Mouse (Mus musculus) forebrain, embryonic 11.5 days (tissue): Measurements from ENCODE around the gene Prkca. TPM values are rescaled to one million over a fixed set of nuclear protein-coding genes. Genes with fewer than 3 reads are reported as not detected.

ENCODE experiments used
- ATAC-seq: fragments of 200-750 bp; cut with Nextera tagmentation; replicated peaks from 2 replicates; pipeline ENCODE4 v1.8.0; 2017; ENCODE audit warnings: moderate TSS enrichment; ENCODE audit not compliant: low FRiP score
- DNase-seq: peaks from one replicate; pipeline ENCODE4 v3.0.0-alpha.2; 2017; ENCODE audit warnings: low spot score
- H3K27ac ChIP-seq: fragments of 300-500 bp; sonication (generic); 2 replicates; pipeline ENCODE4 v1.5.1; 2014; ENCODE audit warnings: low read depth, low read length
- H3K27me3 ChIP-seq: fragments of 300-500 bp; sonication (generic); 2 replicates; pipeline ENCODE4 v1.6.1; 2014; ENCODE audit warnings: mild to moderate bottlenecking, low read length, mixed read lengths; ENCODE audit not compliant: control insufficient read depth, insufficient read depth
- H3K36me3 ChIP-seq: fragments of 300-500 bp; sonication (generic); 2 replicates; pipeline ENCODE4 v1.6.1; 2014; ENCODE audit warnings: mild to moderate bottlenecking, low read length, moderate library complexity, mixed read lengths; ENCODE audit not compliant: control insufficient read depth, insufficient read depth
- H3K4me1 ChIP-seq: fragments of 300-500 bp; sonication (generic); replicated peaks from 2 replicates; pipeline ENCODE4 v1.6.1; 2014; ENCODE audit warnings: low read length, mixed read lengths; ENCODE audit not compliant: control insufficient read depth, insufficient read depth
- H3K4me2 ChIP-seq: fragments of 300-500 bp; sonication (generic); 2 replicates; pipeline ENCODE4 v1.6.1; 2014; ENCODE audit warnings: low read depth, mild to moderate bottlenecking, low read length, moderate library complexity, mixed read lengths; ENCODE audit not compliant: severe bottlenecking
- H3K4me3 ChIP-seq: fragments of 300-500 bp; sonication (generic); 2 replicates; pipeline ENCODE4 v1.5.1; 2014; ENCODE audit warnings: low read depth, low read length
- H3K9ac ChIP-seq: fragments of 300-500 bp; sonication (generic); 2 replicates; pipeline ENCODE4 v1.6.1; 2014; ENCODE audit warnings: low read length
- H3K9me3 ChIP-seq: fragments of 300-500 bp; sonication (generic); 2 replicates; pipeline ENCODE4 v1.6.1; 2016; ENCODE audit warnings: low read length, mixed read lengths; ENCODE audit not compliant: control insufficient read depth
- WGBS: fragments of 180-500 bp; shearing (Covaris S2); extraction: QIAGEN DNeasy Blood & Tissue Kit; methylation state at CpG from one replicate; pipeline ENCODE4 v1.1.7; 2014; 5-methylcytosine and 5-hydroxymethylcytosine counted together
- polyA plus RNA-seq: library from polyadenylated mRNA; unstranded; fragments of >200 nt; fragmentation: Nextera tagmentation; extraction: Ambion mirVana; gene quantifications from 2 replicates; pipeline ENCODE4 v1.2.1, GENCODE M21; 2014

Gene Prkca
- polyA plus RNA-seq, 1 experiment from 2014 or later, result 5.2 TPM

DNA sequence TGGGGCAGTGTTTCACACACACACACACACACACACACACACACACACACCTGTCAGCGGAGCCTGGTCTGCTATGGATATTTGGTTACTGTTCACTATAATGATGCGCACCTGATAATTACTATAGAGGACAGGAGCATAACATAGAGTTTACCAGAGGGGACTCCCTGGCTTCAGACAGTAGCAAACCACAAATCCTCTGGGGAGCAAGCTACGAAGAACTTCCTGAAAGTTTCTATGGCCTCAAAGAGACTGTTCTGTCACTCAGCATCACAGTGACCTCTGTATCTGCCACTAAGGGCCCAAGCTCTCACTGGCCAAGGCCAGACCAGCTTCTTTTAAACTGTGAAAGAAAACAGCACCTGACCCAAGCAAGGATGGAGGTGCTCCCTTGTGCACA is 229.6 kb downstream of the Prkca start:
- Histone ChIP-seq H3K9ac (no peak overlapping the region), H3K9me3 (no peaks in the 10 kb centered on the region), H3K4me2 (no peak overlapping the region), H3K36me3 (no peaks in the 10 kb centered on the region), H3K27me3 (no peaks in the 10 kb centered on the region), H3K4me3 (no peak overlapping the region), H3K27ac (no peak overlapping the region), H3K4me1 (no peaks in the 10 kb centered on the region)
- DNase-seq (no peak), ATAC-seq (no peak)
- 96% methylated on average over 3 of the region's 3 CpGs for WGBS

DNA sequence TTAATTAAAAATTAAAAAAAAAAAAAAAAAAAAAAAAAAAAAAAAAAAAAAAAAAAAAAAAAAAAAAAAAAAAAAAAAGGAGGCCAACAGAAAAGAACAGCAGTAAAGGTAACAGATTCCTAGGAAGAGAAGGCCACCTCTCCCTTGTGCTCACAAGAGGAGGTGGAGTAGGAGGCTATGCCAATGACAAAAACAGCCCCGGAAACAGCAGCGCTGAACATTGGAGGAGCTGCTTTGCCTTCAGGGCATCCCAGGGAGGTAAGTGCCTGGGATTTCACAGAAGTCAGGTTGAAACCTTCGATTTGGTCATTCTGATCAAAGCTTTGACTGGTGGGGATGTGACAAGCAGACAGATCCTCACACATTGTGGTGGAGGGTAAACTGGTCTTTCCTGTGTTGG is 231.3 kb downstream of the Prkca start:
- ATAC-seq, result no peak
- no peak overlapping the region for H3K27ac ChIP-seq
- H3K9ac ChIP-seq, result no peak overlapping the region
- H3K9me3 ChIP-seq, result no peaks in the 10 kb centered on the region
- DNase-seq, result no peak
- no peaks in the 10 kb centered on the region for H3K4me1 ChIP-seq
- H3K4me2 ChIP-seq, result no peak overlapping the region
- H3K36me3 ChIP-seq, result no peaks in the 10 kb centered on the region
- H3K27me3 ChIP-seq, result no peaks in the 10 kb centered on the region
- H3K4me3 ChIP-seq, result no peak overlapping the region
- WGBS, result 71% methylated on average over 3 of the region's 3 CpGs

- Histone ChIP-seq H3K9ac (no peak overlapping the region), H3K36me3 (no peaks in the 10 kb centered on the region), H3K27me3 (no peaks in the 10 kb centered on the region), H3K9me3 (no peaks in the 10 kb centered on the region), H3K4me1 (no peaks in the 10 kb centered on the region), H3K27ac (no peak overlapping the region), H3K4me2 (no peak overlapping the region), H3K4me3 (no peak overlapping the region)
- DNase-seq, result no peak
- 98% methylated on average over 6 of the region's 6 CpGs for WGBS
- ATAC-seq, result no peak
Measured at GRCm38 (mm10) chr11:108104085-108104484, 239.6 kb downstream of the Prkca start.

- WGBS, result 83% methylated on average over 8 of the region's 8 CpGs
- no peak overlapping the region for H3K27ac ChIP-seq
- H3K9ac ChIP-seq, result no peak overlapping the region
- ATAC-seq (no peak), DNase-seq (no peak)
- H3K4me3 ChIP-seq, result no peak overlapping the region
- H3K9me3 ChIP-seq, result no peaks in the 10 kb centered on the region
- no peaks in the 10 kb centered on the region for H3K36me3 ChIP-seq
- H3K4me2 ChIP-seq, result no peak overlapping the region
- no peaks in the 10 kb centered on the region for H3K27me3 ChIP-seq
- no peaks in the 10 kb centered on the region for H3K4me1 ChIP-seq
Measured at GRCm38 (mm10) chr11:108101280-108101950, 242.3 kb downstream of the Prkca start.

DNA sequence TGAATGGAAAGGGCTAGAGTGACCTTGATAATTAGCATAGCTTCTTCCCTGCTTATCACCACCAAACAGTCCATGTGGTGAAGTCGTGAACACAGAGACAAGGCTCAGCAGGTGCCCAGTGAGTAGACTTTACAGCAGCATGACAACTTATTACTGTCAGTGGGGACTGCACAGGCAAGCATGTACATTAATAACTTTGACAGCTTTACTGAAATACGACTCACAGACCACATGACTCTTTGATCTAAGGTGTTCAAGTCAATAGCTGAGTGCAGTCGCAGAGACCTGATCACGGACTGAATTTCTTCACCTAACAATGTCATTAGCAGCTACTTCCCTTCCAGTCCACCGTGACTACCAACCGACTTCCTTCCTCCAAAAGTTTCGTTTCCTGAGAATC is 245.4 kb downstream of the Prkca start:
- H3K4me2 ChIP-seq, result no peak overlapping the region
- ATAC-seq (no peak), DNase-seq (no peak)
- no peak overlapping the region for H3K9ac ChIP-seq
- H3K9me3 ChIP-seq, result no peaks in the 10 kb centered on the region
- H3K27ac ChIP-seq, result no peak overlapping the region
- H3K4me1 ChIP-seq, result no peaks in the 10 kb centered on the region
- WGBS, result 87% methylated on average over 7 of the region's 7 CpGs
- H3K27me3 ChIP-seq, result no peaks in the 10 kb centered on the region
- no peak overlapping the region for H3K4me3 ChIP-seq
- H3K36me3 ChIP-seq, result no peaks in the 10 kb centered on the region

- 93% methylated on average over 5 of the region's 5 CpGs for WGBS
- no peaks in the 10 kb centered on the region for H3K36me3 ChIP-seq
- no peak overlapping the region for H3K4me2 ChIP-seq
- ATAC-seq, result no peak
- H3K9ac ChIP-seq, result no peak overlapping the region
- no peak overlapping the region for H3K4me3 ChIP-seq
- no peaks in the 10 kb centered on the region for H3K27me3 ChIP-seq
- DNase-seq, result no peak
- H3K9me3 ChIP-seq, result no peaks in the 10 kb centered on the region
- no peaks in the 10 kb centered on the region for H3K4me1 ChIP-seq
- H3K27ac ChIP-seq, result no peak overlapping the region
Measured at GRCm38 (mm10) chr11:108094796-108095195, 248.9 kb downstream of the Prkca start.

DNA sequence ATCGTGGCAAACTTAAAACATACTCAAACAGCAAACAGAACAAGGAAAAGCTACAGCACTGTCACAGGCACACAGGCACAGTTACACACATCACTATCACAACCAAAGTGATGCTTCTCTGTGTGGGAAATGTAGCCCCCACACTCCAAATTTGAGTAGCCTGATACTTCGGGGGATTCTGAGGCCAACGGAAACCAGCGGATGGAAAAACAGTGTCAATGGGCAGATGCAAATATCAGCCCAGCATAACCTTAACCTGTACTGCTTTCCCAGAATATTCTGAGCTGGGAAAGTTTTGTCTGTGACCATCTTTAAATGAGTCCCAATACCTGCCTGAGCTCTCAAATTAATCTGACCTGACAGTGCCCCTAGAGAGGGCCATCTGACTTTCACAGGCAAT is 250.5 kb downstream of the Prkca start:
- Histone ChIP-seq H3K36me3 (no peaks in the 10 kb centered on the region), H3K9ac (no peak overlapping the region), H3K4me2 (no peak overlapping the region), H3K27me3 (no peaks in the 10 kb centered on the region), H3K4me3 (no peak overlapping the region), H3K9me3 (no peaks in the 10 kb centered on the region), H3K27ac (no peak overlapping the region), H3K4me1 (no peaks in the 10 kb centered on the region)
- ATAC-seq (no peak), DNase-seq (no peak)
- 94% methylated on average over 4 of the region's 4 CpGs for WGBS

DNA sequence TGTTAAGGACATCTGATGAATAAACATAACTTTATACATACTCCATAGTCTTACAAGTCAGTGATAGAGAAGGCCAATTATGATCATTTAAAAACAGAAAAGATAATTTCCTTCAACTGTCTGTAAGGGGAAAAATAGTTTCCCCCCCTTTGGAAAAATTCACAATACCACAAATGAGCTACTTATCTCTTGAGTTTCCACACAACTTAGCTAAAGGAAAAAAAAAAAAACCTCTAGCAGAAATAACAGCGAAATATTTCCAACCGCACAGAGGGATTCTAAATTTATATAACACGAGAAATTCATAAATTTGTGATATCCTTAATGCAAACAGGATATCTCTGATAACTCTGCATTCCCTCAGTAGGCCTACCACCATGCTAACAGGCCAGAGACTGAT is 252.5 kb downstream of the Prkca start:
- no peak for DNase-seq
- Histone ChIP-seq H3K27ac (no peak overlapping the region), H3K27me3 (no peaks in the 10 kb centered on the region), H3K4me1 (no peaks in the 10 kb centered on the region), H3K4me3 (no peak overlapping the region), H3K9ac (no peak overlapping the region), H3K36me3 (no peaks in the 10 kb centered on the region), H3K9me3 (no peaks in the 10 kb centered on the region), H3K4me2 (no peak overlapping the region)
- ATAC-seq, result no peak
- WGBS, result 93% methylated on average over 3 of the region's 3 CpGs

DNA sequence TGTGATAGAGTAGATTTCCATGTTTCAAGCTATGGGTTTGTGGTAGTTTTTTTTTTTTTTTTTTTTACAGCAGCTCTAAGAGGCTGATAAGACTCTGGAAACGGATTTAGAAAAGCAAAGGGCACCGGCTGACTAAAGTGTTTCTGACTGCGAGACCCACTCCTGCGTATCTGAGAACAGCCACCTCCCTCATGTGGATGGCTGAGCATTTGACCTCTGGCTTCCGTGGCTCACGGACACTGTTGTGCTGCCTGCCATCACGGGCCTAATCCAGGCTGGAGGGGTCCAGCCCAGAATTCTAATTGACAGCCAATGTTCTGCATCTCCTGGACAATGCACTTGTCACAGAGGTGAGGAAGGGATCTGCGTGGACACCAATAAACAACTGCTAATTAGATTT is 253.0 kb downstream of the Prkca start:
- H3K9me3 ChIP-seq, result no peaks in the 10 kb centered on the region
- no peak overlapping the region for H3K27ac ChIP-seq
- no peaks in the 10 kb centered on the region for H3K4me1 ChIP-seq
- H3K36me3 ChIP-seq, result no peaks in the 10 kb centered on the region
- DNase-seq, result no peak
- no peak overlapping the region for H3K4me3 ChIP-seq
- H3K27me3 ChIP-seq, result no peaks in the 10 kb centered on the region
- 31% methylated on average over 8 of the region's 8 CpGs for WGBS
- no peak overlapping the region for H3K9ac ChIP-seq
- no peak overlapping the region for H3K4me2 ChIP-seq
- ATAC-seq, result no peak
